Mouse (Mus musculus): ENCODE measurements around the gene Rps28. TPM values are rescaled to one million over a fixed set of nuclear protein-coding genes. Genes with fewer than 3 reads are reported as not detected.

Rps28 gene
- polyA plus RNA-seq, 1 experiment from 2014 or later = 827 TPM

- no peak for DNase-seq (ENCODE audit: low spot score)
- H3K4me1 ChIP-seq = peaks cover 13% of the 10 kb centered on the region
- no peak overlapping the region for H3K27ac ChIP-seq (replicated peaks)
- H3K36me3 ChIP-seq = no peaks in the 10 kb centered on the region
- H3K4me3 ChIP-seq = no peak overlapping the region
- no peaks in the 10 kb centered on the region for H3K9me3 ChIP-seq (replicated peaks)
- H3K27me3 ChIP-seq (ENCODE audit: low read depth, poor library complexity, severe bottlenecking) = peaks cover 13% of the 10 kb centered on the region
- 71% methylated on average over 9 of the region's 9 CpGs for WGBS
Observed at GRCm38 (mm10) chr17:33807181-33807888, 17.0 kb downstream of the Rps28 start.

- 68% methylated on average over 1 of the region's 1 CpGs for WGBS
- H3K4me1 ChIP-seq = no peaks in the 10 kb centered on the region
- H3K36me3 ChIP-seq = no peaks in the 10 kb centered on the region
- no peaks in the 10 kb centered on the region for H3K27me3 ChIP-seq (ENCODE audit: low read depth, poor library complexity, severe bottlenecking)
- no peak overlapping the region for H3K4me3 ChIP-seq
- H3K27ac ChIP-seq (replicated peaks) = no peak overlapping the region
- no peaks in the 10 kb centered on the region for H3K9me3 ChIP-seq (replicated peaks)
- DNase-seq (ENCODE audit: low spot score) = no peak
Observed at GRCm38 (mm10) chr17:33804745-33805144, 19.6 kb downstream of the Rps28 start.

- Histone ChIP-seq H3K36me3 (no peaks in the 10 kb centered on the region), H3K4me3 (no peak overlapping the region), H3K27ac (replicated peaks) (no peak overlapping the region), H3K27me3 (ENCODE audit: low read depth, poor library complexity, severe bottlenecking) (no peaks in the 10 kb centered on the region), H3K4me1 (no peaks in the 10 kb centered on the region), H3K9me3 (replicated peaks) (no peaks in the 10 kb centered on the region)
- WGBS = 67% methylated on average over 4 of the region's 4 CpGs
- DNase-seq (ENCODE audit: low spot score) = no peak
Observed at GRCm38 (mm10) chr17:33804205-33804604, 20.2 kb downstream of the Rps28 start.

GRCm38 (mm10) chr17:33802221-33802620 lies 22.1 kb downstream of the Rps28 start:
- WGBS = 1% methylated on average over 2 of the region's 2 CpGs
- DNase-seq (ENCODE audit: low spot score) = no peak

GRCm38 (mm10) chr17:33799277-33799676 lies 25.1 kb downstream of the Rps28 start:
- no peaks in the 10 kb centered on the region for H3K36me3 ChIP-seq
- H3K27ac ChIP-seq (replicated peaks) = no peak overlapping the region
- 74% methylated on average over 1 of the region's 1 CpGs for WGBS
- H3K27me3 ChIP-seq (ENCODE audit: low read depth, poor library complexity, severe bottlenecking) = no peaks in the 10 kb centered on the region
- H3K4me1 ChIP-seq = no peaks in the 10 kb centered on the region
- H3K4me3 ChIP-seq = no peak overlapping the region
- no peak for DNase-seq (ENCODE audit: low spot score)
- no peaks in the 10 kb centered on the region for H3K9me3 ChIP-seq (replicated peaks)

More at GRCm38 (mm10) chr17:33802221-33802620, 22.1 kb downstream of the Rps28 start:
- Histone ChIP-seq H3K36me3 (no peaks in the 10 kb centered on the region), H3K4me1 (no peaks in the 10 kb centered on the region), H3K27me3 (ENCODE audit: low read depth, poor library complexity, severe bottlenecking) (no peaks in the 10 kb centered on the region), H3K27ac (replicated peaks) (no peak overlapping the region), H3K4me3 (no peak overlapping the region), H3K9me3 (replicated peaks) (no peaks in the 10 kb centered on the region)

- no peak for DNase-seq (ENCODE audit: low spot score)
- Histone ChIP-seq H3K27ac (replicated peaks) (no peak overlapping the region), H3K9me3 (replicated peaks) (no peaks in the 10 kb centered on the region), H3K36me3 (no peaks in the 10 kb centered on the region), H3K4me1 (no peaks in the 10 kb centered on the region), H3K27me3 (ENCODE audit: low read depth, poor library complexity, severe bottlenecking) (no peaks in the 10 kb centered on the region), H3K4me3 (no peak overlapping the region)
- WGBS = 58% methylated on average over 3 of the region's 3 CpGs
Observed at GRCm38 (mm10) chr17:33798306-33798705, 26.1 kb downstream of the Rps28 start.

GRCm38 (mm10) chr17:33788732-33789131 lies 35.6 kb downstream of the Rps28 start:
- no peaks in the 10 kb centered on the region for H3K27me3 ChIP-seq (ENCODE audit: low read depth, poor library complexity, severe bottlenecking)
- DNase-seq (ENCODE audit: low spot score) = no peak
- H3K4me3 ChIP-seq = no peak overlapping the region
- no peak overlapping the region for H3K27ac ChIP-seq (replicated peaks)
- H3K36me3 ChIP-seq = no peaks in the 10 kb centered on the region
- H3K9me3 ChIP-seq (replicated peaks) = no peaks in the 10 kb centered on the region
- peaks cover 10% of the 10 kb centered on the region for H3K4me1 ChIP-seq
- WGBS = 90% methylated on average over 4 of the region's 4 CpGs

- 80% methylated on average over 18 of the region's 18 CpGs for WGBS
- no peak overlapping the region for H3K27ac ChIP-seq (replicated peaks)
- H3K27me3 ChIP-seq (ENCODE audit: low read depth, poor library complexity, severe bottlenecking) = peaks cover 10% of the 10 kb centered on the region
Observed at GRCm38 (mm10) chr17:33786375-33786774, 38.0 kb downstream of the Rps28 start.

GRCm38 (mm10) chr17:33784939-33785338 lies 39.4 kb downstream of the Rps28 start:
- peaks cover 10% of the 10 kb centered on the region for H3K27me3 ChIP-seq (ENCODE audit: low read depth, poor library complexity, severe bottlenecking)
- peaks cover 31% of the 10 kb centered on the region for H3K4me1 ChIP-seq
- no peaks in the 10 kb centered on the region for H3K9me3 ChIP-seq (replicated peaks)
- no peak for DNase-seq (ENCODE audit: low spot score)
- no peak overlapping the region for H3K4me3 ChIP-seq
- 91% methylated on average over 2 of the region's 2 CpGs for WGBS
- no peak overlapping the region for H3K27ac ChIP-seq (replicated peaks)
- no peaks in the 10 kb centered on the region for H3K36me3 ChIP-seq

More at GRCm38 (mm10) chr17:33786375-33786774, 38.0 kb downstream of the Rps28 start:
- DNase-seq (ENCODE audit: low spot score) = no peak
- Histone ChIP-seq H3K4me1 (peaks cover 19% of the 10 kb centered on the region), H3K36me3 (no peaks in the 10 kb centered on the region), H3K4me3 (no peak overlapping the region), H3K9me3 (replicated peaks) (no peaks in the 10 kb centered on the region)

GRCm38 (mm10) chr17:33783408-33783807 lies 41.0 kb downstream of the Rps28 start:
- Histone ChIP-seq H3K4me3 (no peak overlapping the region), H3K27me3 (ENCODE audit: low read depth, poor library complexity, severe bottlenecking) (peaks cover 10% of the 10 kb centered on the region), H3K36me3 (no peaks in the 10 kb centered on the region), H3K9me3 (replicated peaks) (no peaks in the 10 kb centered on the region), H3K27ac (replicated peaks) (no peak overlapping the region), H3K4me1 (peaks cover 38% of the 10 kb centered on the region)
- DNase-seq (ENCODE audit: low spot score) = no peak

- Histone ChIP-seq H3K4me3 (peak overlapping the region; percentile 66), H3K9me3 (replicated peaks) (no peaks in the 10 kb centered on the region), H3K27ac (replicated peaks) (peak overlapping the region; percentile 83), H3K27me3 (ENCODE audit: low read depth, poor library complexity, severe bottlenecking) (peaks cover 10% of the 10 kb centered on the region), H3K36me3 (peaks cover 9% of the 10 kb centered on the region), H3K4me1 (peaks cover 38% of the 10 kb centered on the region)
- 43% methylated on average over 4 of the region's 4 CpGs for WGBS
- DNase-seq (ENCODE audit: low spot score) = no peak
Observed at GRCm38 (mm10) chr17:33782067-33782466, 42.3 kb downstream of the Rps28 start.

GRCm38 (mm10) chr17:33781124-33781977 lies 43.0 kb downstream of the Rps28 start, which contains the start of gene Angptl4:
TSS of gene Angptl4 (minus strand) at chr17:33781830.
- WGBS = 2% methylated on average over 50 of the region's 50 CpGs
- peak within 1 kb of the TSS; percentile 83 for H3K27ac ChIP-seq (replicated peaks)
- H3K36me3 ChIP-seq = peaks cover 16% of the 10 kb centered on the region
- H3K4me3 ChIP-seq = peak within 1 kb of the TSS; percentile 66
- peak; percentile 74 for DNase-seq (ENCODE audit: low spot score)
- H3K9me3 ChIP-seq (replicated peaks) = no peaks in the 10 kb centered on the region
- peaks cover 10% of the 10 kb centered on the region for H3K27me3 ChIP-seq (ENCODE audit: low read depth, poor library complexity, severe bottlenecking)
- H3K4me1 ChIP-seq = peaks cover 38% of the 10 kb centered on the region

GRCm38 (mm10) chr17:33780431-33780830 lies 43.9 kb downstream of the Rps28 start:
- Histone ChIP-seq H3K27ac (replicated peaks) (peak overlapping the region; percentile 83; the same call in 1 of the 2 replicates), H3K4me1 (peaks cover 30% of the 10 kb centered on the region)
- 84% methylated on average over 5 of the region's 5 CpGs for WGBS

More at GRCm38 (mm10) chr17:33780431-33780830, 43.9 kb downstream of the Rps28 start:
- no peaks in the 10 kb centered on the region for H3K9me3 ChIP-seq (replicated peaks)
- H3K4me3 ChIP-seq = peak overlapping the region; percentile 66
- DNase-seq (ENCODE audit: low spot score) = no peak
- H3K27me3 ChIP-seq (ENCODE audit: low read depth, poor library complexity, severe bottlenecking) = peaks cover 10% of the 10 kb centered on the region
- H3K36me3 ChIP-seq = peaks cover 19% of the 10 kb centered on the region
